Mouse (Mus musculus): ENCODE measurements around the gene Crtac1. TPM values are rescaled to one million over a fixed set of nuclear protein-coding genes. Genes with fewer than 3 reads are reported as not detected.

Gene Crtac1
- polyA plus RNA-seq, 1 experiment from 2014 or later: 1.2 TPM

DNA sequence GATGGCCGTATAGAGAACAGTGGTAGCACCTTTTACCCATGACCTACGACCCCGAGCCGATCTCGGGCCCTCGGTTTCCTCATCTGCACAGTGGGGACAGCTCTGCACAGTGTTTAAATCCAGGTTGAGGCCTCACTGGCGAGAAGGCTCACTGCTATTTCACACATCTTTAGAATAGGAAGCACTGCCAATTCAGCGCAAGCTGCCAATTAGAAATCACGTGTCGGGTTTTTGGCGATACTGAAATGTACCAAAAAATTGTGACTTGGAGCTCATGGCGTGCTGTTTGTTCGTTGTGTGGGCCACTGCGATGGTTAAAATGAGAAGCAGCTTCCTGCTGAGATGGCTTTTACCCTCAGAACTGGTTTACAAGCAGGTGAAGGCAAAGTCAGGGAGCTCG lies 27.2 kb downstream of the Crtac1 start:
- WGBS: 88% methylated on average over 15 of the region's 15 CpGs
- peaks cover 6% of the 10 kb centered on the region for H3K4me1 ChIP-seq
- H3K4me3 ChIP-seq: no peak overlapping the region
- no peak for DNase-seq (ENCODE audit: low spot score)
- no peaks in the 10 kb centered on the region for H3K36me3 ChIP-seq
- no peaks in the 10 kb centered on the region for H3K9me3 ChIP-seq (replicated peaks)
- no peak overlapping the region for H3K27ac ChIP-seq
- H3K27me3 ChIP-seq (ENCODE audit: low read depth, poor library complexity, severe bottlenecking): peaks cover 20% of the 10 kb centered on the region

DNA sequence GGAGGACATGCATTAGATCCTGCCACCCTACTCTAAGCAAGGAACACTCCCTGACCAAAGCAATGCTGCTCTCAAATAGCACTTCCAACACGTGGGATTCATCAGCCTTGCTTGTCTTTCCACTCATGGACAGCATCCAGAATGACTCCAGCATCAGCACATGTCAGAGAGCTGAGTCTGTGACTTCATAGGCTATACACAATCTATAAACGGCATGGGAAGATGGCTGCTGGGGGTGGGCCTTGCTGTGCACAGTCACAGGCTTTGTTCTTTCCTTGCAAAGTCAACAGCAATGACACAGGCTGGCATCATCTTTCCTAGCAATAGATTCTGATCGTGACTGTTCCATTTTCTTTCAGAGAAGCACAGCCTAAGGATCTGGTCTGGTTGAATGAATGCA lies 31.6 kb downstream of the Crtac1 start:
- no peak overlapping the region for H3K4me3 ChIP-seq
- H3K27me3 ChIP-seq (ENCODE audit: low read depth, poor library complexity, severe bottlenecking): no peaks in the 10 kb centered on the region
- no peak for DNase-seq (ENCODE audit: low spot score)
- WGBS: 70% methylated on average over 3 of the region's 3 CpGs
- no peaks in the 10 kb centered on the region for H3K4me1 ChIP-seq
- H3K27ac ChIP-seq: no peak overlapping the region
- no peaks in the 10 kb centered on the region for H3K36me3 ChIP-seq
- H3K9me3 ChIP-seq (replicated peaks): no peaks in the 10 kb centered on the region

DNA sequence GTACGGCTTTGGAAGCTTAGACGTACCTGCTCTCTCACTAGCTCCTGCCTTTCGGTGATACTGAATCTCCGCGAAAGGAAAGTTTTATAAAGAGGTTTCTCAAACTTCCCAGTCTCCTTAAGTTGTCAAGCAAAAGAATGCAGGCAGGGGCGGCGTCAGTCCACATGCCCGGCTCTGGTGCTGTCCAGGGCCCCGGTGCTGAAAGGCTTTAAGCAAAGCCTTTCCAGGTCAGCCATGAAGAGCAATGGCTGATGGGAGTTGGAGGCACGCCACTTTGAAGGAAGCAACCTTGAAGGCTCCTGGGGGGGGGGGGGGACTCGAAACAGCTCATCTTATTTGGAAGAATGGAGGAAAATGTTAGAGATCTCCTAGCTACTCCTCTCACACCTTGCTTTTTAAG lies 34.3 kb downstream of the Crtac1 start:
- WGBS: 21% methylated on average over 11 of the region's 11 CpGs
- Histone ChIP-seq H3K4me1 (no peaks in the 10 kb centered on the region), H3K9me3 (replicated peaks) (no peaks in the 10 kb centered on the region), H3K4me3 (no peak overlapping the region), H3K36me3 (no peaks in the 10 kb centered on the region), H3K27me3 (ENCODE audit: low read depth, poor library complexity, severe bottlenecking) (no peaks in the 10 kb centered on the region), H3K27ac (no peak overlapping the region)
- peak; percentile 85 for DNase-seq (ENCODE audit: low spot score)

DNA sequence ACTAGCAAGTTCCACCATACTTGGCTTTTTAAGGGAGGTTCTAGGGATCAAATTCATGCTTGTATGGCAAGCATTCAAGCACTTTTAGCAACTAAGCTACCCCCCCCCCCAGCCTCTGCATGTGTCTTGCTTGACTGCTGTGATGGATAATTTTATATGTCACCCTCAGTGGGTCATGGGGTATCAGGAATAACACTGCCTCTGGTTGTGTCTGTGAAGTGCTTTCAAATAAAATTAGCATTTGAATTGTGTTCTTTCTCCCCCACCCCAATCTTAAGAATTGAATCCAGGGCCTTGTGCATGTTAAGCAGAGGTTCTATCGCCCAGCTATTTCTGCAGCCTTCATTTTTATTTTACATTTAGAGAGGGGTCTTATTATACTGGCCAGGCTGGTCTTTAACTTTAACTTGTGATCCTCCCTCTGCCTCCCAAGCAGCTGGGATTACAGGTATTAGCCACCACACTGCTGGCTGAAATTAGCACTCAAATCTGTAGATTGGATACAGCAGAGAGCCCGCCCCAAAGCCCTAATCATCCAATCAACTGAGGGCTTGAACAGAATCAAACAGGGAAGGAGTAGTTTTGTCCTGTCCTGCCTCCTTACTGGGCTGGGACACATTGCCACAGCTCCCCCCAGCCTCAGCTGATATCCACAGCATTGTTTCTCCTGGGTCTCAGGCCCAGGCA lies 36.6 kb downstream of the Crtac1 start:
- H3K27me3 ChIP-seq (ENCODE audit: low read depth, poor library complexity, severe bottlenecking): no peaks in the 10 kb centered on the region
- no peak overlapping the region for H3K4me3 ChIP-seq
- H3K27ac ChIP-seq: no peak overlapping the region
- no peaks in the 10 kb centered on the region for H3K36me3 ChIP-seq
- 69% methylated on average over 2 of the region's 2 CpGs for WGBS
- H3K9me3 ChIP-seq (replicated peaks): no peaks in the 10 kb centered on the region
- no peaks in the 10 kb centered on the region for H3K4me1 ChIP-seq
- DNase-seq (ENCODE audit: low spot score): no peak

DNA sequence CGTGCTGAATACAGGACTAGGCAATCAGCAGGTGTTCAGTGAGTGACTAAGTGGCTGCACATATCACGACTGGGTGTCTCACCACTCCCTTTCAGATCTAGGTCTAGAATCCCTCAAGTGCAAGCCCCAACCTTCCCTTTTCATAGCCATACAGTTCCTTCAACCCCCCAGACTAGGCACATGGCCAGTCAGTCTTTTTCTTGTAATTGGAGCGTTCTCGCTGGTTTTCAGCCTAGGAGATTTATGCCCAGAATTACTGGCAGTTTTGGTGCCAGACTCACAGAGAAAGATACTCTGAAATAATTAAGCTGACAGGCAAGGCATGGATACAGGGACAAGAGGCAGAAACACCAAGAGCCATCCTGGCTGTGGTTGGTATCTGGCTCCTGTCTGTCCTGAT lies 37.7 kb downstream of the Crtac1 start:
- Histone ChIP-seq H3K4me3 (no peak overlapping the region), H3K9me3 (replicated peaks) (no peaks in the 10 kb centered on the region), H3K27me3 (ENCODE audit: low read depth, poor library complexity, severe bottlenecking) (no peaks in the 10 kb centered on the region), H3K27ac (no peak overlapping the region), H3K4me1 (no peaks in the 10 kb centered on the region), H3K36me3 (no peaks in the 10 kb centered on the region)
- 84% methylated on average over 4 of the region's 4 CpGs for WGBS
- no peak for DNase-seq (ENCODE audit: low spot score)

DNA sequence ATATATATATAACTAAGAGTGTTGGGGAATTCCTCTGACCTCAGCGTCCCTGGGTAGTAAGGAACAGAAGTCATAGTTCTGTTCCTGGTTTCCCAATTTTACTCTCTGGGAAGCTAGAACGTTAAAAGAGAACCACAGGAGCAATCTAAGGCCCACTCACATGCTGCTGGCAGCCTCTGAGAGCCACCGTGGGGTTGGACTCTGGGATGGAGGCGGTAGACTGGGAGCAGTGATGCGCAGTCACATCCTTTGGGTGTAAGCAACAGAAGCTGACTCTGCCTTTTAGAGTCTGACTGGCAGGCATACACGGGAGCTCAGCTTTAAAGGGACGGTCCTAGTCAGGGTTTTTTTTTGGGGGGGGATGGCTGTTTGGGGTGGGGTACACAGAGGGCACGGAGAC lies 39.5 kb downstream of the Crtac1 start:
- H3K9me3 ChIP-seq (replicated peaks): no peaks in the 10 kb centered on the region
- no peak overlapping the region for H3K4me3 ChIP-seq
- no peaks in the 10 kb centered on the region for H3K27me3 ChIP-seq (ENCODE audit: low read depth, poor library complexity, severe bottlenecking)
- no peaks in the 10 kb centered on the region for H3K36me3 ChIP-seq
- H3K4me1 ChIP-seq: no peaks in the 10 kb centered on the region
- no peak overlapping the region for H3K27ac ChIP-seq
- no peak for DNase-seq (ENCODE audit: low spot score)
- WGBS: 90% methylated on average over 8 of the region's 8 CpGs

DNA sequence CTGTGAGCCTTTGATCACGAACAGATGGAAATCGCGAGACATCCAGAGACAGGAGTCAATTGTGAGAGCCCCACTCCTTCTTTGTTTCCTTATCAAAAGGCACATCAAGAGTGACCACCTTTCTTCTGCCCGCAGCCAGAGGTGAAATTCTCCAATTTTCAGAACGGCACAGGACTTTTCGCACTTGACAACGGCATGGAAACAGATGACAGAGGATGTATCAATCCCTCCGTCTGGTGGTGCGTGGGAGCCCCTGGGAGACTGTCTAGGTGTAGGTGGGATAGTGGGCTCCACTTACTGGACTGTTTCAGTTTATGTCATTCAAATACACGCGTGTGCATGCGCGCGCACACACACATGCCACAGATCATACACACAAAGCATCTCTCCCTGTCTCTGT lies 42.0 kb downstream of the Crtac1 start:
- Histone ChIP-seq H3K27ac (no peak overlapping the region), H3K36me3 (no peaks in the 10 kb centered on the region), H3K4me1 (0 out of 2 replicates have a peak, but pooled peaks cover 2% of the 10 kb centered on the region), H3K27me3 (ENCODE audit: low read depth, poor library complexity, severe bottlenecking) (peaks cover 14% of the 10 kb centered on the region), H3K9me3 (replicated peaks) (no peaks in the 10 kb centered on the region), H3K4me3 (no peak overlapping the region)
- WGBS: 91% methylated on average over 14 of the region's 14 CpGs
- DNase-seq (ENCODE audit: low spot score): no peak

DNA sequence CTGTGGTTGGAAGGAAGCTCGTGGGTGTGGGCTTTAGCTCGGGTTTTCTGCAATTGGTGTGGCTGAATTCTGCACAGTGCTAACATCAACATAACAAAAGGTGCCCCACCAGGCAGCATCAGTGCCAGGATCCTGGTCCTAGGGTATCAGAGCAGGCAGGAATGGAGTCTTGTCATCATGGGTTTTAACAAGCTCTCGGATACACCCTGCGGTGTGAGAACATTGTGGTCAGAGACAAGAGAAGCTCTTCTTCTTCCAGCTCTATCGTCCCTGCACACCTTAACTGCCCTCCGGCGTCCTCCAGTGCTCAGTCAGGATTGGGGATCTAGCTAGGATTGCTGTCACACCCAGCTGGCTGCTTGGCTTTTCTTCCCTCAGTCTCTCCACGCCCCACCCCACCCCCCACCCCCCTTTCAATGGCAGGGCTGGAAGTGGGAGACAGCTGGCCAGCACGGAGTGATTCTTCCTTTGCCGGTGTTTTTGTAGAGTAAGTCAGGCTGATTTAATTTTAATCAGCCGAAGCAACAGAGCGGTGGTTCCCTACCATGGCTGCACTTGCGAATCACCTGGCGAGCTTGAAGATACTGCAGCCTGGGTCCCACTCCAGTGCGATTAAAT lies 46.5 kb downstream of the Crtac1 start:
- WGBS: 17% methylated on average over 15 of the region's 15 CpGs
- no peak for DNase-seq (ENCODE audit: low spot score)
- H3K27me3 ChIP-seq (ENCODE audit: low read depth, poor library complexity, severe bottlenecking): peaks cover 58% of the 10 kb centered on the region
- H3K9me3 ChIP-seq (replicated peaks): no peaks in the 10 kb centered on the region
- H3K4me3 ChIP-seq: no peak overlapping the region
- H3K4me1 ChIP-seq: peaks cover 14% of the 10 kb centered on the region
- no peak overlapping the region for H3K27ac ChIP-seq
- no peaks in the 10 kb centered on the region for H3K36me3 ChIP-seq

DNA sequence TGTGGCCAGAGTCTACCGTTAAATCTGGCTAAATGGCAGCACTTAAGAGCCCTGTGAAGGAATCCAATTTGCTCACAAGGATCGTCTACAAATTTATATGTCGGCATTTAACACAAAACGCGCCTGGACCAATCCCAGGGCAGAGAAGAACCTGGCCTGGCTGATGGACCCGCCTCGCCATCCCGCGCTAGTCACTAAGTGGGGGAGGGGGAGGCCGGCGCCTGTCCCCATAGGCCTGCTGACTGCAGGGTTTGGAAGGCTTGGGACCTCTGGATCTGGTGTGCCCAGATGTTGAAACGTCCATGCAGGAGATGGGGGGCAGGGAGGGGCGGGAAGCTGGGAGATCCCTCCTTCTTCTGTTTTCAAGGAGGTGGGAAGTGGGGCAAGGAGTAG lies 50.6 kb downstream of the Crtac1 start:
- Histone ChIP-seq H3K27ac (no peak overlapping the region), H3K4me1 (peaks cover 18% of the 10 kb centered on the region), H3K27me3 (ENCODE audit: low read depth, poor library complexity, severe bottlenecking) (peaks cover 70% of the 10 kb centered on the region), H3K36me3 (no peaks in the 10 kb centered on the region), H3K4me3 (peak overlapping the region; percentile 48), H3K9me3 (replicated peaks) (no peaks in the 10 kb centered on the region)
- 2% methylated on average over 13 of the region's 13 CpGs for WGBS
- DNase-seq (ENCODE audit: low spot score): peak; percentile 45

DNA sequence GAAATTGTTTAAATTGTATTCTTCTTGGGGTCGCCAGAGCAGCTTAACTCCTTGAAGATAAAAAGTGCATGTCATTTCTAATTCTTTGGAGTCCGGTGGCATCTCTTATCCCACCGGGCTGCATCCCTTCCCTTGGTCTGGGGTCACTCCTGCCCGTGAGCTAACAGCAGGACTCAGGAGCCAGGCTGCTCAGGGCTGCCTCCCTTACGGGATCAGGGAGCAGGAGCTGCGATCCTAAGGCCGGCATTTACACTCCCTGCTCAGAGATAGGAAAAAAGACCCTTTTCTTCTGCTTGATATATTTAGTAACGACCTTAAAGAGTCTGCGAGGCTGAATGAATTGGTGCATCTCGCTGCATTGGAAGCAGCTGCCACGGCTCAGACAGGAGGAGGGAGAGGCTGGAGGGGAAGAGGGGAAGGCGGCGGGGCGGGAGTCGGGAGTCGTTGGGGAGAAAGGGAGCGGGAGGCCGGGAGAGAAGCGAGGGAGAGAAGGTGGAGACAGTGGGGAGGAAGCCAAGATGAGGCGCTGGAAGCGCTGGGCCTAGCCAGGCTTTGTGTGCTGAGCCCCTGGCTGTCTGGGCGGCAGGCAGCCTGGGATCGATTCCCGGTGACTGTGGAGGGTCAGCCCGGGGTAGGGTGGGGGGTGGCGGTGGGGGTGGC lies 51.1 kb downstream of the Crtac1 start:
- H3K4me1 ChIP-seq: peaks cover 18% of the 10 kb centered on the region
- no peaks in the 10 kb centered on the region for H3K9me3 ChIP-seq (replicated peaks)
- WGBS: under 1% methylated on average over 26 of the region's 26 CpGs
- no peak overlapping the region for H3K27ac ChIP-seq
- H3K4me3 ChIP-seq: peak overlapping the region; percentile 48
- peak; percentile 47 for DNase-seq (ENCODE audit: low spot score)
- H3K27me3 ChIP-seq (ENCODE audit: low read depth, poor library complexity, severe bottlenecking): peaks cover 65% of the 10 kb centered on the region
- no peaks in the 10 kb centered on the region for H3K36me3 ChIP-seq

DNA sequence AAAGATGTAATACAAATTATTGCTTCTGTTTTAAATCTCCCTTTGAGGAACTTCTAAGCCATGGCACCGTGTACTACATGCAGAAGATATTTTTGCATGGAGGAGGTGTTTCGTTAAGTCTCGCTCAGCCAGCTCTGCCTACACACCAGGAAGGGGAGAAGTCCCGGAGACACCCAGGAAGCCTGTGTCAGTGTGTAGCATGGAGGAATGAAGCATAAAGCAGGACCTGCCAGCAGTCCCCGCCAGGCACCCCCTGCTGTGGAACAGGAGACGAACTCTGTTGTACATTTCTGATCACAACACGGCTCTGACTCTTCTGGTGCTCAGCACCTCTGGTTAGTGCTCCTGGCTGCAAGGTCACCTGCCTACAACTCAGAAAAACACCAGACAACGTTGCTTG lies 51.8 kb downstream of the Crtac1 start:
- Histone ChIP-seq H3K27ac (no peak overlapping the region), H3K36me3 (no peaks in the 10 kb centered on the region), H3K9me3 (replicated peaks) (no peaks in the 10 kb centered on the region), H3K4me1 (peaks cover 15% of the 10 kb centered on the region), H3K27me3 (ENCODE audit: low read depth, poor library complexity, severe bottlenecking) (peaks cover 58% of the 10 kb centered on the region), H3K4me3 (no peak overlapping the region)
- WGBS: 50% methylated on average over 8 of the region's 8 CpGs
- no peak for DNase-seq (ENCODE audit: low spot score)

DNA sequence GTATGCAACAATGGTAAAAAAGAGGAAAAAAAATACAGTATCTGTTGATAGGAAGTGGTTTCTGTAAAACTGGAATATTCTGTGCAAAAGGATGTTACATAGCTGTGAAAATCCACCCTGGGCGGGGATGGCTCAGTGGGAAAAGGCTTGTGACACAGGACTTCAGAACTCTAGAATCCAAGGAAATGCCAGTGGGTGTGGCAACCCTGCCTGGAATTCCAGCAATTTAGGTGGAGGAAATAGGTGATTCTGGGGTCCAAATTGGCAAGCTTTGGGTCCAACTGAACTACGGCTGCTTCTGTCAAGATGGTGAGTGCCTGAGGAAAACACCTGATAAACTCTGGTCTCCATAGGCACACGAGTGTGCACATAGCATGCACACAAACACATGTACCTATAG lies 54.4 kb downstream of the Crtac1 start:
- no peak for DNase-seq (ENCODE audit: low spot score)
- Histone ChIP-seq H3K4me1 (peaks cover 15% of the 10 kb centered on the region), H3K9me3 (replicated peaks) (no peaks in the 10 kb centered on the region), H3K27me3 (ENCODE audit: low read depth, poor library complexity, severe bottlenecking) (peaks cover 33% of the 10 kb centered on the region), H3K4me3 (no peak overlapping the region), H3K27ac (no peak overlapping the region), H3K36me3 (no peaks in the 10 kb centered on the region)
- 80% methylated on average over 3 of the region's 3 CpGs for WGBS

DNA sequence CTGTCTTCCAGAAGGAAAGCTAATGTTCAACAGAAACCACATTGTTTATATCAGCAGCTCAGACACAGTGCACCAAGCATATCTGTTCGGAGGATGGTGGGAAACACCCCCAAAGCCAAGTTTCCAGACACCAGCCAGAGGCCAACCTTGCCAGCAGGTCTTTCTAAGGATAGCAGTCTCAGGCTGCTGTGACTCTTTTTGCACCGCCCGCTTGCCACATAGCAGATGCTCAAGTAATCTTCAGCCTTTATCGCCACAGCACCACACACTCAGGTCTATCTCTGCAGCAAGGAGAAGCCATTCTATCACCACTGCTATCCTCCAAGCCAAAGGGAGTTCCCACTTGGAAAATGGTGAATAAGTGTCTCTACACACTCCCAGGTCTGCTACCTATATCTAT lies 68.0 kb downstream of the Crtac1 start:
- Histone ChIP-seq H3K27me3 (ENCODE audit: low read depth, poor library complexity, severe bottlenecking) (no peaks in the 10 kb centered on the region), H3K4me3 (no peak overlapping the region), H3K36me3 (no peaks in the 10 kb centered on the region), H3K27ac (no peak overlapping the region), H3K4me1 (peaks cover 4% of the 10 kb centered on the region; the same call in 1 of the 2 replicates), H3K9me3 (replicated peaks) (no peaks in the 10 kb centered on the region)
- WGBS: 85% methylated on average over 4 of the region's 4 CpGs
- no peak for DNase-seq (ENCODE audit: low spot score)

Measured in limb, embryonic 10.5 days (tissue).